Mouse (Mus musculus) kidney, postnatal 0 days (tissue): Measurements from ENCODE around the gene Sos1. TPM values are rescaled to one million over a fixed set of nuclear protein-coding genes. Genes with fewer than 3 reads are reported as not detected.

ENCODE experiments used
- ATAC-seq: fragments of 200-750 bp; cut with Nextera tagmentation; replicated peaks from 2 replicates; pipeline ENCODE4 v1.8.0; 2017; ENCODE audit warnings: low read depth, moderate number of reproducible peaks, moderate TSS enrichment, moderate library complexity; ENCODE audit not compliant: low FRiP score
- DNase-seq: peaks from one replicate; pipeline ENCODE4 v3.0.0-alpha.2; 2016; ENCODE audit warnings: low spot score
- H3K27ac ChIP-seq: fragments of 300-500 bp; sonication (generic); 2 replicates; pipeline ENCODE4 v1.5.1; 2014; ENCODE audit warnings: mild to moderate bottlenecking
- H3K27me3 ChIP-seq: fragments of 300-500 bp; sonication (generic); 2 replicates; pipeline ENCODE4 v1.6.1; 2014; ENCODE audit warnings: low read length, mixed read lengths; ENCODE audit not compliant: insufficient read depth
- H3K36me3 ChIP-seq: fragments of 300-500 bp; sonication (generic); 2 replicates; pipeline ENCODE4 v1.6.1; 2014; ENCODE audit warnings: low read length, mixed read lengths; ENCODE audit not compliant: insufficient read depth
- H3K4me1 ChIP-seq: fragments of 300-500 bp; sonication (generic); replicated peaks from 2 replicates; pipeline ENCODE4 v1.6.1; 2014; ENCODE audit warnings: antibody characterized with exemption, low read length, mixed read lengths; ENCODE audit not compliant: insufficient read depth
- H3K4me2 ChIP-seq: fragments of 300-500 bp; sonication (generic); 2 replicates; pipeline ENCODE4 v1.6.1; 2014; ENCODE audit warnings: mild to moderate bottlenecking, low read length, moderate library complexity, mixed read lengths
- H3K4me3 ChIP-seq: fragments of 300-500 bp; sonication (generic); replicated peaks from 2 replicates; pipeline ENCODE4 v1.5.1; 2014; ENCODE audit warnings: low read depth, low read length
- H3K9ac ChIP-seq: fragments of 300-500 bp; sonication (generic); 2 replicates; pipeline ENCODE4 v1.6.1; 2014; ENCODE audit warnings: low read depth, low read length
- H3K9me3 ChIP-seq: fragments of 300-500 bp; sonication (generic); replicated peaks from 2 replicates; pipeline ENCODE4 v1.6.1; 2016; ENCODE audit warnings: low read length, inconsistent platforms, mixed read lengths
- CTCF ChIP-seq: IDR thresholded peaks from 2 replicates; pipeline ENCODE4 v1.5.1; 2016; ENCODE audit warnings: antibody characterized with exemption, low read depth, mild to moderate bottlenecking, moderate library complexity
- WGBS: fragments of 180-500 bp; shearing (Covaris S2); extraction: QIAGEN DNeasy Blood & Tissue Kit; methylation state at CpG from one replicate; pipeline ENCODE4 v1.1.7; 2014; 5-methylcytosine and 5-hydroxymethylcytosine counted together
- polyA plus RNA-seq: library from polyadenylated mRNA; unstranded; fragments of >200 nt; fragmentation: Nextera tagmentation; extraction: Ambion mirVana; gene quantifications from 2 replicates; pipeline ENCODE4 v1.2.1, GENCODE M21; 2015

Gene Sos1
- polyA plus RNA-seq, 1 experiment from 2014 or later = 4.8 TPM

DNA sequence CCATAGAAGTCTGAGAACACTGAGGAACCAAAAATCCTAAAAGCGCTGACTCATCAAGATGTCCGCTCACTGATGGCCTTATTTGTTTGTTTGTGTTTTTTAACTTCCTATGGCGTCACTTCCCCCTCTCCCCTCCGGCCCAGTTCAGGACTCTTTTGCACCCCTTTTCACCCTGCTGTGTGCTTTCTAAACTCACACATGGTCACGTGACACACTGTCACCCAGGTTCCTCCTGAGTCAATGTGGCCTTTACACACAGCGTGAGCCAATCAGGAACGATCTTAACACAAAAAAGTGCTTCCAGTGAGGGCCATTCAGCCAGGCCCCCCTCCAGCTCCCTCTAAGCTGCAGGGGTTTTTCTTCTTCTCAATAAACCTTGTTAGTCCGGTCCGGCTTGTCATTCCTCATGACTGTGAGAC lies 16.9 kb upstream of the Sos1 start:
- no peaks in the 10 kb centered on the region for H3K27me3 ChIP-seq
- no peak overlapping the region for H3K9ac ChIP-seq
- H3K4me1 ChIP-seq = no peaks in the 10 kb centered on the region
- DNase-seq = no peak
- WGBS = 82% methylated on average over 9 of the region's 9 CpGs
- TF ChIP-seq CTCF = no peak
- H3K27ac ChIP-seq = no peak overlapping the region
- no peak overlapping the region for H3K4me3 ChIP-seq
- no peaks in the 10 kb centered on the region for H3K9me3 ChIP-seq
- no peaks in the 10 kb centered on the region for H3K36me3 ChIP-seq
- H3K4me2 ChIP-seq = no peak overlapping the region
- no peak for ATAC-seq

- Histone ChIP-seq H3K4me1 (no peaks in the 10 kb centered on the region), H3K27ac (no peak overlapping the region), H3K27me3 (no peaks in the 10 kb centered on the region), H3K9ac (no peak overlapping the region), H3K4me2 (no peak overlapping the region), H3K4me3 (no peak overlapping the region), H3K9me3 (no peaks in the 10 kb centered on the region), H3K36me3 (no peaks in the 10 kb centered on the region)
- DNase-seq (no peak), ATAC-seq (no peak)
- WGBS = 82% methylated on average over 8 of the region's 8 CpGs
- TF ChIP-seq CTCF = no peak
Observed at GRCm38 (mm10) chr17:80496607-80497170, 16.4 kb upstream of the Sos1 start.

DNA sequence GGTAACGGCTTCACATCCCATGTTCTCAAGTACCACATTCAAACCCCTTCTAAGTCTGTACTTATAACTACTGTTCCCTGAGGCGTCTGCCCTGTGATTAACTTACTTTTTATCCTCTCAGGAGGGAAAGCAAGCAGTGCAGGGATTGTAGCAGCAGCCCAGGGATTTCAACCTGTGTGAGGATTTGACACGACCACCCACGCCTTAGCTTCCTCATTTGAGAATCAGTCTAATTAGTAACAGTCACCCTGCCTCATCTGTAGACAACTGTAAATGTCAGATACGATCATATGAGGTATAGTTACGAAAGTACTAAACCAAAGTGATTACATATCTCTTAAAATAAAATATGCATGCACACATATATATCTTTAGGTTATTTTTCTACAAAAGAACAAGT lies 15.9 kb upstream of the Sos1 start:
- Histone ChIP-seq H3K4me1 (no peaks in the 10 kb centered on the region), H3K27ac (no peak overlapping the region), H3K4me2 (no peak overlapping the region), H3K27me3 (no peaks in the 10 kb centered on the region), H3K4me3 (no peak overlapping the region), H3K9me3 (no peaks in the 10 kb centered on the region), H3K36me3 (no peaks in the 10 kb centered on the region), H3K9ac (no peak overlapping the region)
- 82% methylated on average over 6 of the region's 6 CpGs for WGBS
- ATAC-seq (no peak), DNase-seq (no peak)
- TF ChIP-seq CTCF = no peak

GRCm38 (mm10) chr17:80493891-80494290 lies 13.6 kb upstream of the Sos1 start:
- no peaks in the 10 kb centered on the region for H3K4me1 ChIP-seq
- no peak overlapping the region for H3K9ac ChIP-seq
- WGBS = 73% methylated on average over 1 of the region's 1 CpGs
- ATAC-seq (no peak), DNase-seq (no peak)
- H3K27me3 ChIP-seq = no peaks in the 10 kb centered on the region
- H3K9me3 ChIP-seq = no peaks in the 10 kb centered on the region
- H3K27ac ChIP-seq = no peak overlapping the region
- TF ChIP-seq CTCF = no peak
- no peaks in the 10 kb centered on the region for H3K36me3 ChIP-seq
- no peak overlapping the region for H3K4me2 ChIP-seq
- no peak overlapping the region for H3K4me3 ChIP-seq

GRCm38 (mm10) chr17:80492811-80493210 lies 12.6 kb upstream of the Sos1 start:
- H3K4me2 ChIP-seq = no peak overlapping the region
- no peak overlapping the region for H3K27ac ChIP-seq
- TF ChIP-seq CTCF = no peak
- H3K4me1 ChIP-seq = no peaks in the 10 kb centered on the region
- no peaks in the 10 kb centered on the region for H3K9me3 ChIP-seq
- no peak for ATAC-seq
- H3K36me3 ChIP-seq = no peaks in the 10 kb centered on the region
- no peak overlapping the region for H3K4me3 ChIP-seq
- H3K27me3 ChIP-seq = no peaks in the 10 kb centered on the region
- WGBS = 91% methylated on average over 4 of the region's 4 CpGs
- H3K9ac ChIP-seq = no peak overlapping the region
- DNase-seq = no peak

GRCm38 (mm10) chr17:80492274-80492673 lies 12.0 kb upstream of the Sos1 start:
- H3K36me3 ChIP-seq = no peaks in the 10 kb centered on the region
- ATAC-seq (no peak), DNase-seq (no peak)
- no peak overlapping the region for H3K4me2 ChIP-seq
- no peak overlapping the region for H3K4me3 ChIP-seq
- no peak for TF ChIP-seq CTCF
- H3K27me3 ChIP-seq = no peaks in the 10 kb centered on the region
- H3K9ac ChIP-seq = no peak overlapping the region
- 80% methylated on average over 4 of the region's 4 CpGs for WGBS
- no peaks in the 10 kb centered on the region for H3K9me3 ChIP-seq
- H3K27ac ChIP-seq = no peak overlapping the region
- H3K4me1 ChIP-seq = no peaks in the 10 kb centered on the region

DNA sequence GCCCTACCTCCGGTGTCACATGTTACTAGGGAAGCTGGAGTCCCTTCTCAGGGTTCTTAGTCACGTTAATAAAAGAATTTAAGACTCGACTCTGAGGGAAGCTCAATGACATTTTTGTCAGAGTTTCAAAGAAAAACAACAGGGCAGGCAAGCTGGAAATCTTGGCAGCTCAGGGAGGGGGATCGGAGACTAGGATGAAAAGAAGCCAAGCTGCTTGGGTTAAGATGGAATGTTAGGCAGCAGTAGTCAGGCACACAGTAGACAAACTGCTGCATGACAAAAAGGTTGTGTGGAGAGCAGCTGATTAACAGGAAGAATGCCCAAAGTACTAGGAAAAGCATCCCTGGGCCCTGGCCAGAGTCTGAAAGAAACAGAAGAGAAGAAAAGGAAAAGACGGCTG lies 9.9 kb upstream of the Sos1 start:
- Histone ChIP-seq H3K36me3 (no peaks in the 10 kb centered on the region), H3K9ac (no peak overlapping the region), H3K4me3 (no peak overlapping the region), H3K27ac (no peak overlapping the region), H3K4me2 (no peak overlapping the region), H3K9me3 (no peaks in the 10 kb centered on the region), H3K27me3 (no peaks in the 10 kb centered on the region), H3K4me1 (no peaks in the 10 kb centered on the region)
- ATAC-seq (no peak), DNase-seq (peak; percentile 10)
- TF ChIP-seq CTCF = no peak
- 55% methylated on average over 5 of the region's 5 CpGs for WGBS
